Mouse (Mus musculus) B cell, adult 62 days (primary cell): Measurements from ENCODE around the gene Hs6st1. TPM values are rescaled to one million over a fixed set of nuclear protein-coding genes. Genes with fewer than 3 reads are reported as not detected.

Source experiments
- total RNA-seq: library from RNA; stranded (reverse); gene quantifications from 4 replicates; pipeline ENCODE4 v1.2.4, GENCODE M21; 2023

Gene Hs6st1
- total RNA-seq: 43.2 to 51.5 TPM (median 45.7 TPM) in 4 replicates

DNA sequence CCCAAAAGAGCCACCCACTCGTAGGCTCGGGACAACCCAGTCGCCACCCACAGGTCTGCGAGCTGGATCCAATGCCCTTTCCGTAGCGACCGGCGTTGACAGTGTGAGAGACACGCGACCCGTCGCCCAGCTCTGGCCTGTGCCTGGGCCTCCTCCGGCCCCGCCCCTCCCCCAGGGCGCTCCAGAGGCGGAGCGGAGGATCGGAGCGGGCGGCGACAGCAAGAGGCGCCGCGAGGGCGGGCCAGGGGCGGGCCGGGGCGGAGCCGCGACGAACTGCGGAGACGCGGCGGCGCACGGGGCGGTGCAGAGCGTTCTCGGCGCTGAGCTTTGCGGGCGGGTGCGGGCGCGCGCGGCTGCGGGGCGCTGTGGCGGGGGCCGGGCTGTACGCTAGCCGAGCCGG lies at the start of gene Hs6st1:
Gene Hs6st1 (plus strand): TSS at position 325 of the 400 bp plus-strand sequence.

Other genes starting within 250 kb of the Hs6st1 start
- 90.2 to 103 TPM (median 97.8 TPM) in 4 replicates for gene Uggt1, start 176.3 kb downstream of the Hs6st1 start, total RNA-seq
- 103 to 121 TPM (median 115 TPM) in 4 replicates for gene Neurl3, start 206.3 kb downstream of the Hs6st1 start, total RNA-seq
- gene Arid5a, start 239.3 kb downstream of the Hs6st1 start, total RNA-seq: 233 to 249 TPM (median 244 TPM) in 4 replicates